Mouse (Mus musculus): ENCODE data around the gene Ndufv2.

DNA sequence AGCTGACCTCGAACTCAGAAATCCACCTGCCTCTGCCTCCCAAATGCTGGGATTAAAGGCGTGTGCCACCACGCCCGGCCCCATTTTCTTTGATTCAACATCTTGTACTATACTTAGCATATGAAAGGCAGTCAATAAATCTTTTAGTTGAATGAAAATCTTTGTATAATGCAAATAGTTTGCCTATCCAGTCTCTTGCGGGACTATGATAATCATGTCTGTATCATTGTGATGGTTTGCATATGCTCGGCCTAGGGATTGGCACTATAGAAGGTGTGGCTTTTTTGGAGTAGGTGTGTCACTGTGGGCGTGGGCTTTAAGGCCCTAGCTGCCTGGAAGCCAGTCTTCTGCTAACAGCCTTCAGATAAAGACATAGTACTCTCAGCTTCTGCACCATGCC lies 2.7 kb upstream of the Ndufv2 start:
- TF ChIP-seq CTCF (conservative IDR thresholded peaks at IDR 0.05; ENCODE audit: low read length) (no peak), POU5F1 (IDR thresholded peaks at IDR 0.05; ENCODE audit: borderline replicate concordance, low read length) (no peak)
